Mouse (Mus musculus) heart, postnatal 36 days (tissue): ENCODE measurements at regions not wholly inside any gene's neighbourhood (a gene's known extent, or its start where the extent isn't known, plus 50 kb on each side); places are given as distances from the start of the nearest gene placed in this dataset.
"Not testable (repeated sequence)": the region's sequence is repeated elsewhere in the genome, so short reads cannot be mapped to it uniquely, and the experiment has no call there.

Source experiments
- DNase-seq, 2 experiments: peaks; one replicate each; pipeline ENCODE4 v3.0.0; 2021 to 2022
- intact Hi-C: fragments of 180-260 bp; cut with DNase I; formaldehyde crosslinking; loops from one replicate; pipeline ENCODE4 v1.15.1; 2025

DNA sequence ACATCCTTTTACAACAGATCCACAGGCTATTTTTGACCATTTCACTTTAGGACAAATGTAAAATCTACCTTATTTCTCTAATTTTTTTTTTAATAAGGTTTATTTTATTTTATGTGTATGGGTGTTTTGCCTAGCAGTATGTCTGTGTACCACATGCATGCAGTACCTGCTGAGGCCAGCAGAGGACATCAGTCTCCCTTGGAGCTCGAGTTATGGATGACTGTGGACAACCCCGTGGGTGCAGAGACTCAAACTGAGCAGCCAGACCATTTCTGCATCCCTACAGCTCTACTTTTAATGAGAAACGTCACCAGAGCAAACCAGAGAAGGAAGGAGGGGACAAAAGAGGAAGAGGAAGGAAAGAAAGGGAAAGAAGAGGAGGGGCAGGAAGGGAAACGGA lies 125.9 kb upstream of the Trim24 start:
- no peak for DNase-seq
- intact Hi-C loops = loop anchor here (5.0 kb wide), 1 partner anchor 43 kb away; no protein-coding TSS in a partner anchor

DNA sequence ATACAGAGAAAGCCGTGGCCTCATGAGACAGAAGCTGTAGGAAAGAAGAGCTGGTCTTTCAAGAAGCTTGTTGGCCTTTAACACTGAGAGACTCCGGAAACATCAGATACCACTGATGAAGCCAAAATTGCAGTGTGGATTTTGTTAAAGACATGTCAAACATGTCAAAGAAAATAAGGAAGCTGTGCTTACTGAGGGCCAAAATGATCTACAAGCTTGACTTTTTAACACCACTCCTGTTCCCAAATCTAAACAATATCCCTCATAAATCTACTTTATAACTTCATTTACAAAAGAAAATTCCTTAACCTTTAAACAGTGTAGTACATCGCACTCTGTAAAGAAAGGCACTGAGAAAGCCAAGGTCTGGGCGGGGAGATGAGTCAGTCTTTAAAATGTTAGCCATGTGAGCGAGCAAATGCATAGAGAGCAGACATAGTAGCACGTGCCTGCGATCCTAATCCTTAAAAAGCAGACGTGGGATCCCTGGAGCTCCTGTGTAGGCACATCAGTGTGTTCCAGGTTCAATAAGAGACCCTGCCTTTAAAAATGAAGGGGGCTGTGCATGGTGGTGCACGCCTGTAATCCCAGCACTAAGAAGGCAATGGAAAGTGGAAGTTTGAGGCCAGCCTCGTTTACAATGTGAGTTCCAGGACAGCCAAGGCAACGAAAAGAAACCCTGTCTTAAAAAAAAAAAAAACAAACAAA lies 125.1 kb upstream of the Trim24 start:
- intact Hi-C loops = no loop called here
- DNase-seq = no peak

DNA sequence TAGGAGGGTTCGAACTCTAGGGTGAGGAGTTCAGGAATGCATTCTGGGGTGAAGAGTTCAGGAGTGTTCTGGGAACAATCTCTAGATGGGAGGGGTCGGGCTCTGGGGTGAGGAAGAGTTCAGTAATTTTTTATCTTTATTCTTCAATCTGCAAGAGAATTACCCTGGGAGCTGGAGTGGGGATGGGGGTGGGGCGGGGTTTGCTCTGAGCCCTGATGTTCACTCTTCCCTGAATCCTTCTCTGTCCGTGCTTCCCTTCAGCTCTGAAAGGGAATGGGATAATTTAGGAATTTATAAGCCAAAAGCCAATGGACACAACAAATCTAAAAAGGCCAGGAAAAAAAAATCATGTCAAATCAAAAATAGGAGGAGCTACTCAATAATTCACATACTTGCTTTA lies 122.8 kb upstream of the Trim24 start:
- intact Hi-C loops, DNase-seq: not testable (repeated sequence)

DNA sequence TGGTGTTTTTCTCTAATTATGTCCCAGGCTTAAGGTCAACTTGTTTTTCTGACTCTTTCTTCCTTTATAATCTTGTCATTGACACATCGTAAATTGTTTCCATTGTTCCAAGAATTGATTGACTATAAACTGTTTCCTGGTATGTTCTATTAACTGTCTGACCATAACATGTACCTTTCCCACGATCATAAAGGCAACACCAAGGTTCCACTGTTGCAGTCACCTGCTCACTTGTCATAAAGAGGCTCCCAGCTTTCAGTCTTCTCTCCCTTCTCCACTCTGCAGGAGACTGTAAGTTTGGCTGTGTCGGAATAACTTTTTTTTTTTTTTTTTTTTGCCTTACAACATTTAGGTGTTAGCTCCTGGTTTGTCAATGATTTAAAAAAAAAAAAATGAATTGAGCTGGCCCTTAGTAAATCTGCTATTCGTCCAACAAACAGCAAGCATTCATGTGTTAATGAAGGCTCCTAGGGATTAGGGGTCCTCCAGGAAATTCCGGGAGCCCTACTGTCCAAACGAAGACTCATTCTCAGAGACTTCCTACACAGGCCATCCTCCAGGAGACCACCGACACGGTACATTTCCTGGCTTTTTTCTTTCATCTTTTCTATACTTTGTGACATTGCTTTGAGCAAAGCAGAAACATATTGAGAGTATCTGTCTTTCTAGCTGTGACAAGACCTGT lies 122.2 kb upstream of the Trim24 start:
- intact Hi-C loops = no loop called here
- DNase-seq = no peak

DNA sequence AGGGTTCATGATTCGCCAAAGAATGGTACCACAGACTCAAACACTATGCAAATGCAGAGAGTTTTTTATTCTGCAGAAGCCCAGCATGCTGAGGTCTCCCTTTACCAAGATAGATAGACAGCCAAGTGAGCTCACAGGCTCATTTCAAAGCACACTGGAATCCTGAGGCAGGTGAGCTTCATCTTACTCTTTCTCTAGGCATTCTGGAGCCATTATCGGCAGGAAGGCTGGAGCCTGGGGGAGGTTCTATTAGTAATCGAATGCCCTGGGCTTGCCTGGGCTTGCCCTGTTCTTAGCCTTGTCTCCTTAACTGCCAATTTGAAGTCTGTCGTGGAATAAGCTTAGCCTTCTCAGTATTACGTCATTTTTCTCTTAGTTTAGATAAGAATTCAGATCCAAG lies 121.6 kb upstream of the Trim24 start:
- intact Hi-C loops = no loop called here

DNA sequence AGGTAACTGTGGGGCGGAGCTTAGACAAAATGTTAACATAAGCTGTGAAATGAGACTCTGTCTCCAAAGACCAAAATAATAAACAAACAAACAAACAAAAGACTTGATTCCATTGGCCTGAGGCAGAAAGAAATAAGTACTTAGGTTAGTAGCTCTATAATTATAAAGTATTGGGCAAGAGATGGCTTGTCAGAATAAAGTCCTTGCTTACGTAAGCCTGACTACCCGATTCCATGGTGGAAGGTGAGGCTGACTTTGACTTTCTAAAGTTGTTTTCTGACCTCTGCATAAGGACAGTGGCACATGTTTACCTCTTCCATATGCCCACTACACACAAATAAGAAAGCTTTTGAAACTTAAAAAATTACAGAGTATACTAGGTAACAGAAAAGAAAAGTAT lies 120.3 kb upstream of the Trim24 start:
- no peak for DNase-seq
- intact Hi-C loops = no loop called here

More for the DNA sequence above, 121.6 kb upstream of the Trim24 start:
- no peak for DNase-seq

DNA sequence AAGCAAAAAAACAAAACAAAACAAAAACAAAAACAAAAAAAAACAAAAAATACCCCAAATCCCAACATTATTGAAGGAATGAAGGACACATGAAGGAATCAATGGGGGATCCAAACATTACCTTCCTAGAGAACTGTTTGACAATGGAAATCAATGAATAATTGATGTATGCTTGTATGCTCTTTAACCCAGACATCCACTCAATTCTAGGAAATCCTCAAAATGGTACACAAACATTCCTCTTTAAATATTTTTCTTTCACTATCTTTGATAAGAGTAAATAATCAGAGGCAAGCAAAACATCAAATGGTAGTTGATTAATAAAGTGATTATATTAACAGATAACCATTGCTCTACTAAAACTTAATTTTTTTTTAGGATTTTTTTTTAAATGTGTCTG lies 118.9 kb upstream of the Trim24 start:
- intact Hi-C loops = no loop called here
- no peak for DNase-seq

DNA sequence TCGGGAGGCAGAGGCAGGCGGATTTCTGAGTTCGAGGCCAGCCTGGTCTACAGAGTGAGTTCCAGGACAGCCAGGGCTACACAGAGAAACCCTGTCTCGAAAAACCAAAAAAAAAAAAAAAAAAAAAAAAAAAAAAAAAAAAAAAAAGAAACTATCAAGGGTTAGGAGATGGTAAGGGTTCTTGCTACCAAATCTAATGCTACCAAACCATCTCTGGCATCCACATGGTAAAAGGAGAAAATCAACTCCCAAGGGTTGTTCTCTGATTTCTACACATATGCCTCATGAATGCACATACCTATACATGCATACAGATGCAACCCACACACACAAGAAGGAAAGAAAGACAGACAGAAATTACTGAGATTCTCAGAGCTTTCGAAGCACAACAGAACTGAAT lies 109.6 kb upstream of the Trim24 start:
- DNase-seq, intact Hi-C loops: not testable (repeated sequence)

DNA sequence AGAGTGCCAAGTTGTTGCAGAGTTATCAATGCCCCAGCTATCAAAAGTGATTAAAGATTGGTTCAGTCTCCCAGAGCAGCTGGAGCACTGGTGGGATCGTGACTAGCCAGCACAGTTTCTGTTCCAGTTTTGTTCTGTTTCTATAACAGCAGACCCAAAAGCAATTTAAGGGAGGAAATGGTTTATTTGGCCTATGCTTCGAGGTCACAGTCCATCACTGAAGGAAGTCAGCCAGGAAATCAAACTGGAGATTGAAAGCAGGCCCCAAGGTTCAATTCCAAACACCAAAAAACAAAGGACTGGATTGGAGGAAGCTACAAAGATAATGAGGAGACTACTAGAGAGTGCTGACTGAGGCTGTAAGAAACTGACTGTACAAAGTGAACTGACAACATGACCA lies 107.6 kb upstream of the Trim24 start:
- no peak for DNase-seq
- intact Hi-C loops = no loop called here

DNA sequence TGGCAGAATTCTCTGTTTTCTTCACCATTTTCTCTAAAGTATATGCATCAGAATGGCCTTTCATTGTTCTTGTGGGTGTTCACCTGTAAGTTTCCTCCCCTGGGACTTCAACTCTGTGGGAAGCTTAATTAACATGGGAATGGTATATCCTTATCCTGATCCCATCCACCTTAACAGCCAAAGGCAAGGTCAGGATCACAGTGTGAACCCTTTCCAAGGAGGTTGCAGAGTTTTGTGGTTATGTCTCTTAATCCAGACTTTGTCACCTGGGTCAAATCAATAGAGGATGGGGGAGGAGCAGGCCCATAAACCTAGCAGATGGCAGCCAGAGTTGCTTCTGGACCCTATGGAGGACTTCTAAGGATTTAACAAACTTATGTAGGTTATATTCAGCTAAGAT lies 102.9 kb upstream of the Trim24 start:
- no peak for DNase-seq
- intact Hi-C loops = no loop called here

DNA sequence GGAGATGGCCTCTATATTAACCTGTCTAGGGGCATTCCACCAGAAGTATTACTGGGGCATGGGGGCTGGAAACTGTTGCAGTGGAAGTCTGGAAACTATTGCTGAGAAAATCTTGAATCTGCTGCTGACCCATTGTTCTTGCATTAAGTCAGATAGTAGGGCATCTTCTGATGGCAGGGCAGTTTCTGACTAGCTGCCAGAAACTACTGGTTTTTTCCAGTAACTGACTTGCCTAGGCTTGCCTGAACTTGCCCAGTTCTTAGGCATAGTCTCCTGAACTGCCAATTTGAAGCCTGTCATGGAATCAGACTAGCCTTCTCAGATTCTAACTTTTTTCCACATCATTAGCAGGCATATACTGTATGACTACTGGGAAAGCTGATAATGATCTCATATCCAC lies 97.3 kb upstream of the Trim24 start:
- intact Hi-C loops = no loop called here
- DNase-seq = no peak

DNA sequence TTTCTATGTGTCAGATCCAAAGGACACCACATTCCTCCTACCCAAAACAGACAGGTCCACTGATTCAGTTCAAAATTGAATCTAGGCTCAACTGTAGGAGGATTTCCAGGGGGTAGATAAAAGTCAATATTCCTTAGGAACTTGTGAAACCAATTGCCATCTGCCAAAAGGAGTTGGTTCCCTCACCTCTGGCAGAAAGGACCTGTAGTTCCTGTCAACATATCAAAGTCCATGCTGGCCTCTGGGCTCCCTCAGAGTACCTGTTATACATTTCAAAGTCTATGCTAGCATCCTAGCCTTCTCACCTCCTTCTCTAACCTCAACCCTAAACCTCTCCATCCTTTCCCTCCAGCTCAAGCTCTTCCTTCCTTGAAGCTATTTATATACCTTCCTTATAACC lies 95.5 kb upstream of the Trim24 start:
- DNase-seq = no peak
- intact Hi-C loops = no loop called here

DNA sequence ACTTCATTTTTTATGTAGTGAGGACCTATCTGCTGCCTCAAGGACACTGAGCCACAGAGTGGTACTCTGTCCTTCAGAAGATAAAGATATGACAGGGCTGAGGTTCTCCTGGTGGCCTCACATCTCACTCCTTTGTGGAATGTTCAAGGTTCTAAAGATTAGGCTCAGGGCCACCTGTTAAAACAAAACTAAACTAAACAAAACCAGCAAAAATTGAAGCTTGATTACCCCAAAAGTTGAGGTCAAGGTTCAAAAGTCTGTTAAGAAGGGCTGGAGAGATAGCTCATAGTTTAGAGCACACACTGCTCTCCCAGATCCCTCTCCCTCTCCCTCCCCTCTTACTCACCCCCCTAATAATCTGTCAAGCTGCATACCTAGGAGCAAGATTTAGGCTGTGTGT lies 90.7 kb upstream of the Trim24 start:
- intact Hi-C loops = no loop called here
- DNase-seq = no peak

DNA sequence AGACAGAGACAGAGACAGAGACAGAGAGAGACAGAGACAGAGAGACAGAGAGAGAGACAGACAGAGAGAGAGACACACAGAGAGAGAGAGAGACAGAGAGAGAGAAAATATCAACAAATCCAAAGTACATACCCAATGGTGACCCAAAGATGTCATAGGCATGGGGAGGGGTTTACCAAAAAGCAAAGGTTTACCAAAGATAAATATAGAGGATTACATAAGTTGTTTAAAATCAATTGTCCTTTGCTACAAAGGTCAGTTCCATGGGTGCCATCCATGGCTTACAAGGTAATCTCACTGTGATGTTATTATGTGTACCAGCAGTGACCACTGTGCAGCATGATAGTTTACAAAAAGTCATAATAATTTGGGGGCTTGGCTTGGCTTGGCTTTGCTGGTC lies 88.7 kb upstream of the Trim24 start:
- DNase-seq = no peak
- intact Hi-C loops = no loop called here

DNA sequence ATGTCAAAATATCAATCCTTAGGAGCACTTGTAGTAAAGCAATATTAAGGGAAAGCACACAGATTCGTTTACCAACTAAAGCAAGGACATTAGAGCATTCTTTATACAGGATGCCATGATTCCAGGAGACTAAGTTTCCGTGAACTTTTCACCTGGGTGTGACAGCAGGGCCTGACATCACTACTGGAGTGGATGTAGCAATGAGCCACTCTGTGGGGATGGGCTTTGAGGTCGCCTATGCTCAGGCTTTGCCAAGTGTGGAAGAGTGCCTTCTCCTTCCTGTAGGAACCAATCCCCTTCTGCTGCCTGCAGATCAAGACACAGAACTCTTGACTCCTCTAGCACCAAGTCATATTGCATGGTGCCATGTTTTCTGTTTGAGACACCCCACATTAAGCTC lies 85.3 kb upstream of the Trim24 start:
- DNase-seq = not testable (repeated sequence)
- intact Hi-C loops = loop anchor here (5.0 kb wide), 1 partner anchor 43 kb away; no protein-coding TSS in a partner anchor

DNA sequence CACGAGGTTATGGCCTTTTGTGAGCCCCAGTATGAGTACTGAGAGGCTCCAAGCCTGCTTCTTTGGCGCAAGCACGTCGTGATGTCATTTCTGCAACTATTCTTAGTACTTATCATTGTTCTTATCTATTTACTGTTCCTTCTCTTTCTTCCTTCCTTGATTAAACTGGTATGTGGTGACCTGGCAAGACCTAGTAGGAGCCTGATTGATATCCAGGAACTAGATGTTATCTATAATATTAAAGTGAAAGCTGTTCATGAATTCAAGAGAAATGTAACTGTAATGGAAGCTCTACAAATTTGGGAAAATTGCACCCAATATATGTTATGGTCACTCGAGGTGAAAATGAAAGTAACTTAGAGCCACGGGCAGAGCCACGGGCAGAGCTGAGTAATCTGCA lies 84.9 kb upstream of the Trim24 start:
- intact Hi-C loops = loop anchor here (5.0 kb wide), 1 partner anchor 43 kb away; no protein-coding TSS in a partner anchor
- DNase-seq = no peak

DNA sequence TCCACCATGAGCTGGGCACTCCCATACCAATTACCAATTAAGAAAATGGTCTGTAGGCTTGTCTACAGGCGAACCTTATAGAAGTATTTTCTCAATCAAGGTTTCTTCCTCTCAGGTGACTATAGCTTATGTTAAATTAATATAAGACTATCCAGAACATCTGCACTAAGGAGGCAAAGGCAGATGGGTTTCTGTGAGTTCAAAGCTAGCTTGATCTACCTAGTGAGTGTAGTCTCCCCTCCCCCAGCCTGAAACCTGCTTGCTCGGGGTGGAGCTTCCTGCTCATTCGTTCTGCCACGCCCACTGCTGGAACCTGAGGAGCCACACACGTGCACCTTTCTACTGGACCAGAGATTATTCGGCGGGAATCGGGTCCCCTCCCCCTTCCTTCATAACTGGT lies 82.8 kb upstream of the Trim24 start:
- not testable (repeated sequence) for DNase-seq
- intact Hi-C loops = loop anchor here (5.0 kb wide), 1 partner anchor 46 kb away; no protein-coding TSS in a partner anchor

DNA sequence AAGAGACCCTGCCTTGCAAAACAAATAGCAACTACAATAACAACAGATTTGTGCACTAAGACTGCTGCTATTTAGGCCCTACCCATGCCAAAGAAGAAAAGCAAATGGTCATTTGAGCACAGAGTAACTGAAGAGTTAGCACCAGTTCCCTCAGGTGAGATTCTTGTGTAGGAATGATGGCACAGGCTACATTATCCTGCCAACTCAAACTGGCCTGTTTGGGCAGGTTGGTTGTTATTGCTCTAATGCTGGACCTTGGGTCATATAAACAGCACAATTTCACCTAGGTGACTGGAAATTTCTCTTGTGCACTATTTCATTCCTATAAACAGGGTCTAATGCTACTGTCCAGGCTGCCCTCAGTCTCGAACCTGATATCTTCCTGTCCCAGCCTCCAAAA lies 79.7 kb upstream of the Trim24 start:
- intact Hi-C loops = no loop called here
- no peak for DNase-seq

DNA sequence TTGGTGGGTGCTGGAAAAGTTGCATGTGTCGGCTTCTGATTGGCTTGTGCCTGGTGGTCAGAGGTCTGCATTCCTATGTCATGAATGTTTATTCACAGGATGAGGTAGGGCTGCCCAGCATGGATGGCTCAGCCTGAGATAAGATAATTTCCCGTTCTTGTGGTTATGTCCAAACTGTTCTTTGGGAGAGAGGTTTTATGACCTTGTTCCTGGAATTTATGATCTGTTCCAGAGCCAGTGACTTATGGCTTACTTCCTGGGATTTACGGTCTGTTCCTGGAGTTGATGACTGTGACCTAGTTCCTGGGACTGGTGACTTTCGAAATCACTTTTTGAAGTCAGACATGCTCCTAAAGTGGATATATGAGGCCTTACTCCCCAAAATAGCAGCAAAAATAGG lies 76.4 kb upstream of the Trim24 start:
- no peak for DNase-seq
- intact Hi-C loops = no loop called here

DNA sequence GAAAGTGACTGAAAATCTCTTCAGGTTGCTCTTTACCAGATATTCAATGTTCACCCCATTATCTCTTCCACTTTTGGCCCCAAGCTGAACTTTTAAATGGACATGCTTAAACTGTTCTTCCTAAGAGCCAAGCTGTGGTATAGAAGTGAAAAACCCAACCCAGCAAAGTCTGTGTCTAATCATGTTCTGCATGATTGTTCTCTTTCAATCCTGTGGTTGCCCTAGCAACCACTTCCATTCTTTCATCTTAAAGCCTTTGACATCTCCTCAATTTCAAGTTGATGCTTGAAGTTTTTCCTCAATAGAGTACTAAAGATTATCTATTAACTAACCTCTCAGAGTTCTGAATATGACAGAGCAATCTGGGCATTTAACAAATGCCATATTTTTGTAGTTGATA lies 75.6 kb upstream of the Trim24 start:
- intact Hi-C loops = no loop called here
- DNase-seq = no peak

DNA sequence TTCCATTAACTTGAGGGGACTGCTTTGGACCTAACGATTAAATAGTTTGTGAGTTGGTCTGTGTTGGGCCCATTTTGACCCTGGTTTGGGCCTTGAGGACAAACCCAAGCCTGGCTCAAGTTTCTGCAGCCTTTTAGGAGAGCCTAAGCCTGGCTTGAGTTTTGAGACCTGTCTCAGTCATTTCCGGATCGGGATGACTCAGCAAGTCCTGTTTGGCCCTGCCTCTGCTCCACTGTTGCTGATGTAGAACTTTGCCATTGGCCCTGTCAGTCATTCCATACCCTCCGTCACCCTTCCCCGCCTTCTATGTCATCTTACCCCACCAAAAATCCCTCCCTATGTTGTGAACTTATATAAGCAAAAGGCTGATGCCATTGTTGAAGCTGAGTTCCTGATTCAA lies 67.4 kb upstream of the Trim24 start:
- DNase-seq = no peak
- intact Hi-C loops = no loop called here

DNA sequence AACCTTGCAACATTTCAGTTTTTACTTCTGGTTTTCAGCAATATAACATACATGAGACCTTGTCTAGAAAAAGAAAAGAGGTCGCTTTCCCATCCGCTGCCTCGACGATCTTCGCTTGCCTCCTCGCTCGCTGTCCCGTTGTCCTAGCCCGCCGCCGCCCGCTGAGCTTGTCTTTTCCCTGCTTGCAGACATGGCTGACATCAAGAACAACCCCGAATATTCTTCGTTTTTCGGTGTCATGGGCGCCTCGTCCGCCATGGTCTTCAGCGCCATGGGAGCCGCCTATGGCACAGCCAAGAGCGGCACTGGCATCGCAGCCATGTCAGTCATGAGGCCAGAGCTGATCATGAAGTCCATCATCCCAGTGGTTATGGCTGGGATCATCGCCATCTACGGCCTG lies 64.7 kb upstream of the Trim24 start:
- DNase-seq, intact Hi-C loops: not testable (repeated sequence)
